Mouse (Mus musculus) CH12.LX (cell line): Measurements from ENCODE around the gene Luzp1. TPM values are rescaled to one million over a fixed set of nuclear protein-coding genes. Genes with fewer than 3 reads are reported as not detected.

Source experiments
- DNase-seq: peaks from one replicate; pipeline ENCODE4 v3.0.0-alpha.2; 2013; ENCODE audit errors: extremely low read depth
- H3K27ac ChIP-seq: 2 replicates; pipeline ENCODE4 v1.5.1; 2012; ENCODE audit warnings: low read depth, mild to moderate bottlenecking, control low read depth, moderate library complexity; ENCODE audit not compliant: insufficient read depth
- H3K27me3 ChIP-seq: replicated peaks from 2 replicates; pipeline ENCODE3; 2012; ENCODE audit warnings: inconsistent platforms
- H3K36me3 ChIP-seq, 2 experiments: replicated peaks in 1 of 2; 2 replicates each; pipeline versions ENCODE3 to v1.6.1; 2012; ENCODE audit warnings: inconsistent platforms in 1 of 2, low read length in 1 of 2, mild to moderate bottlenecking in 1 of 2, mixed read lengths in 1 of 2, moderate library complexity in 1 of 2; ENCODE audit not compliant: control insufficient read depth in 1 of 2, insufficient read depth in 1 of 2
- H3K4me1 ChIP-seq, 2 experiments: 2 replicates each; pipeline ENCODE4 v1.6.1; 2012; ENCODE audit warnings: inconsistent platforms in 1 of 2, moderate library complexity in 1 of 2; ENCODE audit not compliant: insufficient read depth in 2 of 2, control insufficient read depth in 1 of 2
- H3K4me2 ChIP-seq: 2 replicates; pipeline ENCODE4 v1.6.1; 2012; ENCODE audit warnings: low read depth, mild to moderate bottlenecking, control low read depth; ENCODE audit not compliant: poor library complexity, insufficient read depth, severe bottlenecking
- H3K4me3 ChIP-seq, 3 experiments: fragments of 150-350 bp in 1 of 3; sonication (generic) in 1 of 3; replicated peaks in 1 of 3; 2 replicates each; pipeline versions ENCODE3 to v1.5.1; 2011 to 2012; ENCODE audit warnings: low read depth in 2 of 3, low read length in 2 of 3, mild to moderate bottlenecking in 2 of 3, moderate library complexity in 2 of 3, control low read depth in 1 of 3, improper control_type of control experiment in 1 of 3, inconsistent platforms in 1 of 3, mixed read lengths in 1 of 3; ENCODE audit not compliant: poor library complexity in 1 of 3
- H3K79me2 ChIP-seq: replicated peaks from 2 replicates; pipeline ENCODE4 v1.6.1; 2012; ENCODE audit warnings: mild to moderate bottlenecking, moderate library complexity; ENCODE audit not compliant: control insufficient read depth, poor library complexity, insufficient read depth, severe bottlenecking; ENCODE audit errors: extremely low read depth
- H3K9ac ChIP-seq: 2 replicates; pipeline ENCODE4 v1.6.1; 2012; ENCODE audit warnings: low read depth, mild to moderate bottlenecking, control low read depth, moderate library complexity; ENCODE audit not compliant: insufficient read depth
- H3K9me3 ChIP-seq: replicated peaks from 2 replicates; pipeline ENCODE3; 2012; ENCODE audit warnings: low read length, inconsistent platforms, mixed read lengths
- BHLHE40 ChIP-seq: IDR thresholded peaks from 2 replicates; pipeline ENCODE4 v1.6.1; 2011; ENCODE audit warnings: mild to moderate bottlenecking, low read depth, low read length, improper control_type of control experiment
- CHD1 ChIP-seq: IDR thresholded peaks from 2 replicates; pipeline ENCODE4 v1.6.1; 2012; ENCODE audit warnings: low read depth, low read length, improper control_type of control experiment, inconsistent platforms
- CHD2 ChIP-seq: IDR thresholded peaks from 2 replicates; pipeline ENCODE4 v1.6.1; 2011; ENCODE audit warnings: low read length, improper control_type of control experiment
- CTCF ChIP-seq, 2 experiments: IDR thresholded peaks in 1 of 2; conservative IDR thresholded peaks in 1 of 2; 2 replicates each; pipeline ENCODE4 v1.5.1; 2011 to 2012; ENCODE audit warnings: low read depth in 2 of 2, low read length in 2 of 2, improper control_type of control experiment in 1 of 2, inconsistent platforms in 1 of 2, mild to moderate bottlenecking in 1 of 2, moderate library complexity in 1 of 2
- HCFC1 ChIP-seq: IDR thresholded peaks from 2 replicates; pipeline ENCODE4 v1.6.1; 2012; ENCODE audit warnings: low read depth, mild to moderate bottlenecking, inconsistent platforms, low read length, improper control_type of control experiment
- JUN ChIP-seq: IDR thresholded peaks from 2 replicates; pipeline ENCODE4 v1.6.1; 2011; ENCODE audit warnings: low read depth, mild to moderate bottlenecking, low read length, improper control_type of control experiment, moderate library complexity; ENCODE audit not compliant: insufficient read depth
- KAT2A ChIP-seq: IDR thresholded peaks from 2 replicates; pipeline ENCODE4 v1.6.1; 2012; ENCODE audit warnings: low read length, improper control_type of control experiment, inconsistent platforms; ENCODE audit not compliant: insufficient replicate concordance
- MYC ChIP-seq: IDR thresholded peaks from 2 replicates; pipeline ENCODE4 v1.6.1; 2011; ENCODE audit warnings: low read depth, mild to moderate bottlenecking, improper control_type of control experiment, low read length
- NELFE ChIP-seq: IDR thresholded peaks from 2 replicates; pipeline ENCODE4 v1.6.1; 2011; ENCODE audit warnings: low read depth, low read length, improper control_type of control experiment
- NRF1 ChIP-seq: IDR thresholded peaks from 2 replicates; pipeline ENCODE4 v1.6.1; 2014; ENCODE audit warnings: low read depth, mild to moderate bottlenecking, inconsistent platforms, low read length, improper control_type of control experiment, moderate library complexity
- PAX5 ChIP-seq: IDR thresholded peaks from 2 replicates; pipeline ENCODE4 v1.6.1; 2012; ENCODE audit warnings: low read length, inconsistent platforms, mixed read lengths
- RAD21 ChIP-seq: IDR thresholded peaks from 2 replicates; pipeline ENCODE4 v1.6.1; 2011; ENCODE audit warnings: low read depth, mild to moderate bottlenecking, low read length, improper control_type of control experiment, moderate library complexity
- RCOR1 ChIP-seq: conservative IDR thresholded peaks from 2 replicates; pipeline ENCODE4 v1.6.1; 2012; ENCODE audit warnings: low read depth, mild to moderate bottlenecking, inconsistent platforms, low read length, improper control_type of control experiment
- SMC3 ChIP-seq: IDR thresholded peaks from 2 replicates; pipeline ENCODE4 v1.6.1; 2011; ENCODE audit warnings: low read depth, low read length, improper control_type of control experiment
- UBTF ChIP-seq: IDR thresholded peaks from 2 replicates; pipeline ENCODE4 v1.6.1; 2012; ENCODE audit warnings: low read depth, mild to moderate bottlenecking, inconsistent platforms, low read length, improper control_type of control experiment, moderate library complexity
- USF1 ChIP-seq: IDR thresholded peaks from 2 replicates; pipeline ENCODE4 v1.6.1; 2014; ENCODE audit warnings: low read depth, mild to moderate bottlenecking, inconsistent platforms, low read length, improper control_type of control experiment
- USF2 ChIP-seq: conservative IDR thresholded peaks from 2 replicates; pipeline ENCODE4 v1.6.1; 2011; ENCODE audit warnings: low read depth, low read length, improper control_type of control experiment
- ZMIZ1 ChIP-seq: IDR thresholded peaks from 2 replicates; pipeline ENCODE4 v1.6.1; 2012; ENCODE audit warnings: low read depth, mild to moderate bottlenecking, inconsistent platforms, low read length, improper control_type of control experiment
- ZNF384 ChIP-seq: IDR thresholded peaks from 2 replicates; pipeline ENCODE4 v1.6.1; 2012; ENCODE audit warnings: low read depth, low read length, improper control_type of control experiment, inconsistent platforms
- dilution Hi-C: fragments of 300-500 bp; cut with MboI; formaldehyde crosslinking; loops from 2 replicates; pipeline ENCODE4 v1.14.3; 2020; ENCODE audit warnings: low sequenced_read_pairs; ENCODE audit not compliant: extremely low pct_unique_long_range_greater_than_20kb, extremely low pct_ligation_motif_present
- in situ Hi-C: fragments of 300-500 bp; cut with MboI; formaldehyde crosslinking; loops from 3 replicates; pipeline ENCODE4 v1.14.3; 2019; ENCODE audit warnings: low sequenced_read_pairs, low pct_ligation_motif_present, low pct_unique_long_range_greater_than_20kb, mixed read lengths
- polyA plus RNA-seq: library from polyadenylated mRNA; unstranded; fragments of >175 nt; gene quantifications from 2 replicates; pipeline ENCODE4 v1.2.1, GENCODE M21; 2012; ENCODE audit warnings: low read depth; ENCODE audit not compliant: insufficient read length
- total RNA-seq, 2 experiments: library from RNA; depleted of rRNA; stranded (reverse); fragments of 300-350 nt in 1 of 2; fragments of >200 nt in 1 of 2; gene quantifications; 2 replicates each; pipeline ENCODE4 v1.2.3; 2012 to 2014

Gene Luzp1
- total and polyA plus RNA-seq, 3 experiments = 5.0 to 7.0 (median 6.1) TPM

GRCm38 (mm10) chr4:136441354-136442043, 28.1 kb upstream of the Luzp1 start:
- no peak overlapping the region for H3K27ac ChIP-seq
- H3K79me2 ChIP-seq = no peaks in the 10 kb centered on the region
- in situ Hi-C loops = no loop called here
- H3K27me3 ChIP-seq = peaks cover 3% of the 10 kb centered on the region
- no peak overlapping the region for H3K4me3 ChIP-seq
- H3K4me2 ChIP-seq = no peak overlapping the region
- H3K9ac ChIP-seq = no peak overlapping the region
- H3K36me3 ChIP-seq = no peaks in the 10 kb centered on the region
- DNase-seq = no peak
- no peaks in the 10 kb centered on the region for H3K4me1 ChIP-seq
- TF ChIP-seq CHD1 (no peak), SMC3 (no peak), MYC (no peak), USF1 (no peak), KAT2A (no peak), CTCF (conservative IDR thresholded peaks at IDR 0.05 in 1 of 2, IDR thresholded peaks at IDR 0.05 in 1 of 2; ENCODE audit: low read depth in 2 of 2, low read length in 2 of 2) (no peak), CHD2 (no peak), PAX5 (no peak), ZNF384 (no peak), JUN (no peak), RCOR1 (no peak), UBTF (no peak), ZMIZ1 (no peak), HCFC1 (no peak), NRF1 (no peak), RAD21 (no peak), USF2 (no peak)
- dilution Hi-C loops = no loop called here
- no peaks in the 10 kb centered on the region for H3K9me3 ChIP-seq

GRCm38 (mm10) chr4:136444561-136444960, 25.0 kb upstream of the Luzp1 start:
- in situ Hi-C loops = no loop called here
- Histone ChIP-seq H3K36me3 (no peaks in the 10 kb centered on the region), H3K4me3 (no peak overlapping the region), H3K9ac (no peak overlapping the region), H3K79me2 (no peaks in the 10 kb centered on the region), H3K9me3 (no peaks in the 10 kb centered on the region), H3K4me2 (no peak overlapping the region; the same call in 1 of the 2 replicates), H3K27me3 (peaks cover 1% of the 10 kb centered on the region)
- no peak for DNase-seq
- TF ChIP-seq BHLHE40 (0 out of 2 replicates have a peak, but pooled peaks have one; percentile 16), KAT2A (no peak), NELFE (no peak)
- TF ChIP-seq, all 38 proteins: peak for 1
- dilution Hi-C loops = no loop called here
- Histone ChIP-seq H3K4me1 (no peaks in the 10 kb centered on the region), H3K27ac (no peak overlapping the region)
